Mouse (Mus musculus): ENCODE measurements around the gene Cdc42se1.
"Not testable (repeated sequence)": the region's sequence is repeated elsewhere in the genome, so short reads cannot be mapped to it uniquely, and the experiment has no call there.

Cdc42se1 gene

GRCm38 (mm10) chr3:95228148-95228893 lies at the start of gene Cdc42se1:
TSS of gene Cdc42se1 (plus strand) at chr3:95228732.
- peak; percentile 88 to 92 for DNase-seq

- no peak for DNase-seq
Observed at GRCm38 (mm10) chr3:95178948-95179347, 49.6 kb upstream of the Cdc42se1 start.

- peak in 1 of 2 experiments; percentile 32 for DNase-seq
Observed at GRCm38 (mm10) chr3:95179890-95180289, 48.6 kb upstream of the Cdc42se1 start.

DNA sequence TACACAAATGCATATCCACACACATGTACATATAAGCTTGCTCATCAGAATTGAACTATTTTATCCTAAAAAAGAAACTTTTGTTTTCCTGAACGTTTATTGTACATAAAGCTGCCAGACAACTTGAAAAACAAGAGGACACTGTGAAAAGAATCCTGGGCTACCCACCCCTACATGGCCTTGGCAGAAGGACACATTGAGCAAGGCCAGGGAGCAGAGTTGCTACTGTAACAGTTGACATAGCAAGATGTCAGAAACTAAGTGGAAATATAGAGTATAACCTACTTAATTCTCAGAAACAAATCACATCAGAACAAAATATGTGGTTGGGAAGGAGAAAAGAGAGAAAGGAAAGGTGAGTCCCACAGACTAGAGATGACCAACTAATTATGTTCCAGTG lies 46.7 kb upstream of the Cdc42se1 start:
- DNase-seq = no peak

- no peak for DNase-seq
Observed at GRCm38 (mm10) chr3:95184796-95185577, 43.5 kb upstream of the Cdc42se1 start.

GRCm38 (mm10) chr3:95186100-95186499 lies 42.4 kb upstream of the Cdc42se1 start:
- DNase-seq = no peak

GRCm38 (mm10) chr3:95186888-95187287 lies 41.6 kb upstream of the Cdc42se1 start:
- no peak for DNase-seq

- no peak for DNase-seq
Observed at GRCm38 (mm10) chr3:95194721-95195135, 33.8 kb upstream of the Cdc42se1 start.

DNA sequence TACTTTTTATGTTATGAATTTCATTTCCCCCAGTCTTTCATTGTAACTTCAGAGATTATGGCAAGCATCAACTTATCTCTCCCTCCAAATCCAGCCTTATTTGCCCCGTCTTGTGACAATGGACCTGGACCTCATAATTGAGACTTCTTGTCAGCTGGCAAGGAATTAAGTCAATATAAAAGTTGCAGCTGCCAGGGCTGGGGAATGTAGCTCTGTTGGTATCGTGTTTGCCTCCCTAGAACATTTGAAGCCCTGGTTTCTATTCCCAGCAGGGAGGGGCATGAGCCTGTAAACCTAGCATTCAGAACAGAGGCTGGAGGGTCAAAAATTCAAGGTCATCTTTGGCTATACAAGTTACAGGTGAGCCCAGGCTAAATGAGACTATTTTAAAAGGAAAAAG lies 32.8 kb upstream of the Cdc42se1 start:
- DNase-seq = no peak

- no peak for DNase-seq
Observed at GRCm38 (mm10) chr3:95199101-95199500, 29.4 kb upstream of the Cdc42se1 start.

GRCm38 (mm10) chr3:95200132-95200531 lies 28.4 kb upstream of the Cdc42se1 start:
- peak; percentile 79 to 87 for DNase-seq

- no peak for DNase-seq
Observed at GRCm38 (mm10) chr3:95200562-95200961, 28.0 kb upstream of the Cdc42se1 start.

DNA sequence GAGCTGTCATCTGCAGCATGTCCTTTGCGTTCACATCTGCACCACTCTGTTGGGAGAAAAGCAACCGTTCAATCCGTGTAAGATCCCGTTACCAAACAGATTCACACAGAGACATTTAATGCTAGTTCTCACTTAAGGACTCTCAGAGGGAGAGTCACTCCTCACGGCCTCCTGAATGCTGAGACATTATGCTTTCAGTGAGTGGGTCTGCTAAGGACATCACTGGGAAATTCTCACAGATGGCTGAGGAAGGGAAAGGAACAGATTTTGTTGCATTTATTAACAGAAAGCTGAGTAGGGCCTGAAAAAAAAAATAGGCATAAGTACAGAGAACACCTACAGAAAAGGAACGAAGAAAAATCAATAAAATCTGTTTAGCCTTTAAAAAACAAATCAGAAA lies 24.7 kb upstream of the Cdc42se1 start:
- no peak for DNase-seq

DNA sequence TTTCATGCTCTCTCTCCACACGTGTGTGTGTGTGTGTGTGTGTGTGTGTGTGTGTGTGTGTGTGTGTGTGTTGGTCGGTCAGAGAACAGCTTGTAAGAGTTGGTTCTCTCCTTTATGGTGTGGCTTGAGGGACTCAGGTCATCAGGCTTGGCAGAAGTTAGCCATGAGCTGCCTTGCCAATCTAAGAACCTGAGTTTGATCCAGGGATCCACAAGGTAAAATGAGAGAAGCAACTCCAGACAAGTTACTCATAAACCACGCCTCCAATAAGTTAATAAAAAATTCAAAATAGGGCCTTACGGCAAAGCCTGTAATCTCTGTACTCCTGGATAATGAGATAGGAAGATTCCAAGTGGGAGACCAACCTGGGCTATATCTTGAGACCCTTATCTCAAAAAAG lies 20.2 kb upstream of the Cdc42se1 start:
- DNase-seq = no peak

DNA sequence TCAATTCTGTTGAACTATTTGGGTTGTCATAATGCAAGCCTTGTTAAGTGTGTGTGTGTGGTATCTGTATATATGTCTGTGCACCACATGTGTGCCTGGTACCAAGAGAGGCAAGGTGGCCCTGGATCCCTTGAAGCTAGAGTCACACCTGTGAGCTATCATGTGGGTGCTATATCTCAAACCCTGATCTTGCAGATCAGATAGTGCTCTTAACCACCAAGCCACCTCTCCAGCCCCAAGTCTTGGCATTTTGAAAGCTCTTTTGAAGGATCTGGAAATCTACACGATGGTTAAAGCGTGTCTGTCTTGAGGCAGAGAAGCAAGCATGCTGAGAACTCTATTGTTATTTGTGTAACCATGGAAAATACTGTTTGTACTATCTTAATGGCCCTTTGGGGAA lies 17.9 kb upstream of the Cdc42se1 start:
- DNase-seq = no peak

DNA sequence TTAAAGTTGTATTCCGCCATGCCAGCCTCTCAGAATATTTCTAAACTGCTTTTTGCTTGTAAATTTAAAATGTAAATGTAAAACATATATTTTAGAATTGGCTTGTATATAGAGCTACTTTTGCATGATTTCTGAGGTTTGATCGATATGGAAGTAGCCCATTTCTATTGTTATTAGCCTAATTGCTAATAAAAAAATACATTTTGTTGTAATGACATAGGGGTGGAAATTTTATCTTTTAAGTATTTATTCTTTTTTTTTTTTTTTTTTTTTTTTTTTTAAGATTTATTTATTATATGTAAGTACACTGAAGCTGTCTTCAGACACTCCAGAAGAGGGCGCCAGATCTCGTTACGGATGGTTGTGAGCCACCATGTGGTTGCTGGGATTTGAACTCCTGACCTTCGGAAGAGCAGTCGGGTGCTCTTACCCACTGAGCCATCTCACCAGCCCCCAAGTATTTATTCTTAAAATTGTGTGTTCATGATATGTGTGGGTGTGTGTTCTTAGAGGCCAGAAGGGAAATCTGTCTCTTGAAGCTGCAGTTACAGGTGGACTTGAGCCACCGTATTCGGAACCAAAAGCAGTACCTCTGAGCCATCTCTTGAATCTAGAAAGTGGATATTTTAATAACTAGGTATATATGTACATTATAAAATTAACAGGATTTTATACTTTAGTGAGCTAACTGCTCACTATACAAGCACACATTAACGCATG lies 15.5 kb upstream of the Cdc42se1 start:
- not testable (repeated sequence) for DNase-seq

DNA sequence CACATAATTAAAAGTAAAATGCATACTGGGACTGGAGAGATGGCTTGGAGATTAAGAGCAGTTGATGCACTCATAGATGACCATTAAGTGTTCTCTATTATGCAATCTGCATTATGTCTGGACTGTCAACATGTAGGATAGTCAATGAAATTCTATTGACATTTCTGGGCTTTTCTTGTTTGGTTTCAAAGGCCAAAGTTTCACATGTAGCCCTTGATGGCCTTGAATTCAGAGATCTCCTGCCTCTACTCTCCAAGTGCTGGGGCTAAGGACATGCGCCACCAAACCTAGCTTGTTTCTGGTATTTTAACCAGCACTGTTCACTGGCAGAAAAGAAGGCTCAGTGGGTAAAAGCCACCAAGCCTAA lies 14.9 kb upstream of the Cdc42se1 start:
- no peak for DNase-seq

DNA sequence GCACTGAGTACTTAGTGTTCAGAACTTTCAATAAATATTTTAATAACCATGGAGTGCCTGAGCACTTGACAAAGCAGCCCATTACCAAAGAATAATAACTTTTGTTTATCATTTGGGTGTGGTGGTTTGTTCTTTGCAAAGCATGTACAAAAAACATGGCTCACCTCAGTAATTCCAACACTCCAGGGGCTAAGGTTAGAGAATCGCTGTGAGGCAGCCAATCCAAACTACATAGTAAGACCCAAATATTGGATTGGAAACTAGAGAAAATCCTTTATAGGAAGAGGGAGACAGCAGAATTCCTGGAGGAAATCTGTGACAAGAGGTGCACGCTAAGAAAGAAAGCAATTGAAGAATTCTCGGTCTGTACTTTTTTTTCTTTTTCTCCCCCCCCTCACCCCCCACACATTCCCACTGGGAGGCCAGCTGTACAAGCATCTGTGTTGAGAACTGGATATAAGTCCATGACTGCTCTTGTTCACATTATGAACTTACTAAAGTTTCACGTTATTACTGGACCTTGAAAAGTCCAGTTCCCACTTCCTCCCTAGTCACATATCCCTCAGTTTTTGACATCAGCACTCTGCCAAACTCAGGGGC lies 11.8 kb upstream of the Cdc42se1 start:
- no peak for DNase-seq

DNA sequence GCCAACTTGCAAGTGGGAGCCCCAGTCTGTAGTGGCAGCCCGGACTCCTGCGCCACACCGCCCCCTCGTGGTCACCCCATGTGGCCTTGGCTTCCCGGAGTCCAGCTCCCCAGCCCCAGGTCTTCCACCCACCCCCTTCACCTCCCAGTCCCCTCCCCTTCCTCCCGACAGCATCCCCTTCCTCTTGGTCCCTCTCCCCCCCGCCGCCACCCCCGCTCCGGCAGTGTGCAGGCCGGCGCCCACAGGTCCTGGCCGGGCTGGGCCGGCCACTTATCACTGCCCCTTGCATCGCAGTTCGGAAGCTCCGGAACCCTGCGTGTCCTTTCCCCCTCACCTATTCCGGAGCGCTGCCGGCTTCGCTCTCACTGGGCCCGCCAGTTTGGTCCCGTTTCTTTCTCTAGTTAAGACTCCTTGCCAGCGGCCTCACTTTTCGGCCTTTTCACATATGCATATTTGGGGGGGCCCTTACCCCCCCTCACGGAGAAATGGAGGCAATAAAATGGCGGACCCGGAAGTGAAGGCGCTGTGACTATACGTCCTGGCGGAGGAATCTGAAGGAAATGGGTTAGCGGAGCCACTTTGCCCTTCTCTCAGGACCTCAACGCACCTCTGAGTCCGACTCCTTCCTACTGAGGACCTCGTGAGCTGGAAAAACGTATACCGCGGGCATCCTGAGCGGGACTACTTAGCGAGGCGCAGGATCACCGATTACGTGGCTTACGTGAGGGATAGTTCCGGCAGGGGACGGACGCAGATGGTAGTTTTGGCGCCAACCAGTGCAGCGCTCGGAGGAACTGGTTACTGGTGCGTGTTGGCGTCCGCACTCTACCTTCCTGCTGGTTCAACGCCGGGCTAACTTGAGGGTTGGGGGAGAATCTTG lies 11.0 kb upstream of the Cdc42se1 start, which contains the start of gene Gabpb2:
Gene Gabpb2, minus strand, starts transcription at position 662 of the 880 bp plus-strand sequence.
- peak; percentile 99 for DNase-seq

GRCm38 (mm10) chr3:95218466-95219137 lies 9.9 kb upstream of the Cdc42se1 start:
- peak; percentile 32 to 39 for DNase-seq

GRCm38 (mm10) chr3:95223041-95223440 lies 5.5 kb upstream of the Cdc42se1 start:
- DNase-seq = no peak
